Mouse (Mus musculus): ENCODE data around the gene Tmem198b. TPM values are rescaled to one million over a fixed set of nuclear protein-coding genes. Genes with fewer than 3 reads are reported as not detected.

Tmem198b gene
- 14.2 and 14.8 TPM in 2 replicates for polyA plus RNA-seq (2014; fragmentation: Nextera tagmentation; extraction: Ambion mirVana)

GRCm38 (mm10) chr10:128804271-128805091 lies at the start of gene Tmem198b:
TSS of gene Tmem198b (minus strand) at chr10:128804370.
- peak; percentile 63 for ATAC-seq (replicated peaks; ENCODE audit: insufficient number of reproducible peaks, low FRiP score, low TSS enrichment, low read depth)
- Histone ChIP-seq H3K9me3 (replicated peaks; ENCODE audit: control insufficient read depth, low read length) (no peaks in the 10 kb centered on the region), H3K27me3 (ENCODE audit: control insufficient read depth, insufficient read depth, low read length) (no peaks in the 10 kb centered on the region), H3K9ac (replicated peaks; ENCODE audit: low read length) (peak within 1 kb of the TSS; percentile 85), H3K4me1 (ENCODE audit: control insufficient read depth, insufficient read depth, low read length) (no peaks in the 10 kb centered on the region), H3K36me3 (replicated peaks; ENCODE audit: control insufficient read depth, insufficient read depth, low read depth, low read length) (no peaks in the 10 kb centered on the region), H3K4me2 (ENCODE audit: low read depth, low read length) (peak within 1 kb of the TSS; percentile 54), H3K4me3 (ENCODE audit: low read depth, low read length) (peak within 1 kb of the TSS; percentile 82), H3K27ac (replicated peaks; ENCODE audit: low read depth, low read length) (peak within 1 kb of the TSS; percentile 98)
- under 1% methylated on average over 28 of the region's 28 CpGs for WGBS
- peak; percentile 80 for DNase-seq (ENCODE audit: low spot score)

- DNase-seq (ENCODE audit: low spot score) (no peak), ATAC-seq (replicated peaks; ENCODE audit: insufficient number of reproducible peaks, low FRiP score, low TSS enrichment, low read depth) (no peak)
- no peaks in the 10 kb centered on the region; the same call in 1 of the 2 replicates for H3K36me3 ChIP-seq (replicated peaks; ENCODE audit: control insufficient read depth, insufficient read depth, low read depth, low read length)
- WGBS: 68% methylated on average over 3 of the region's 3 CpGs
- H3K9me3 ChIP-seq (replicated peaks; ENCODE audit: control insufficient read depth, low read length): no peaks in the 10 kb centered on the region
- no peak overlapping the region for H3K9ac ChIP-seq (replicated peaks; ENCODE audit: low read length)
- no peak overlapping the region for H3K4me3 ChIP-seq (ENCODE audit: low read depth, low read length)
- no peak overlapping the region for H3K27ac ChIP-seq (replicated peaks; ENCODE audit: low read depth, low read length)
- H3K4me1 ChIP-seq (ENCODE audit: control insufficient read depth, insufficient read depth, low read length): no peaks in the 10 kb centered on the region
- H3K27me3 ChIP-seq (ENCODE audit: control insufficient read depth, insufficient read depth, low read length): no peaks in the 10 kb centered on the region
- H3K4me2 ChIP-seq (ENCODE audit: low read depth, low read length): no peak overlapping the region
Observed at GRCm38 (mm10) chr10:128850339-128850738, 46.2 kb upstream of the Tmem198b start.

GRCm38 (mm10) chr10:128848426-128848825 lies 44.3 kb upstream of the Tmem198b start:
- Histone ChIP-seq H3K9me3 (replicated peaks; ENCODE audit: control insufficient read depth, low read length) (no peaks in the 10 kb centered on the region), H3K27me3 (ENCODE audit: control insufficient read depth, insufficient read depth, low read length) (no peaks in the 10 kb centered on the region), H3K9ac (replicated peaks; ENCODE audit: low read length) (no peak overlapping the region), H3K36me3 (replicated peaks; ENCODE audit: control insufficient read depth, insufficient read depth, low read depth, low read length) (peaks cover under 1% of the 10 kb centered on the region), H3K4me2 (ENCODE audit: low read depth, low read length) (no peak overlapping the region), H3K27ac (replicated peaks; ENCODE audit: low read depth, low read length) (no peak overlapping the region), H3K4me3 (ENCODE audit: low read depth, low read length) (no peak overlapping the region), H3K4me1 (ENCODE audit: control insufficient read depth, insufficient read depth, low read length) (no peaks in the 10 kb centered on the region)
- WGBS: 82% methylated on average over 2 of the region's 2 CpGs
- no peak for DNase-seq (ENCODE audit: low spot score)
- ATAC-seq (replicated peaks; ENCODE audit: insufficient number of reproducible peaks, low FRiP score, low TSS enrichment, low read depth): no peak

- peaks cover 2% of the 10 kb centered on the region for H3K36me3 ChIP-seq (replicated peaks; ENCODE audit: control insufficient read depth, insufficient read depth, low read depth, low read length)
- ATAC-seq (replicated peaks; ENCODE audit: insufficient number of reproducible peaks, low FRiP score, low TSS enrichment, low read depth): no peak
- no peak overlapping the region for H3K27ac ChIP-seq (replicated peaks; ENCODE audit: low read depth, low read length)
- H3K27me3 ChIP-seq (ENCODE audit: control insufficient read depth, insufficient read depth, low read length): no peaks in the 10 kb centered on the region
- H3K9ac ChIP-seq (replicated peaks; ENCODE audit: low read length): no peak overlapping the region
- WGBS: 96% methylated on average over 4 of the region's 4 CpGs
- no peaks in the 10 kb centered on the region for H3K9me3 ChIP-seq (replicated peaks; ENCODE audit: control insufficient read depth, low read length)
- no peak for DNase-seq (ENCODE audit: low spot score)
- H3K4me3 ChIP-seq (ENCODE audit: low read depth, low read length): no peak overlapping the region
- no peaks in the 10 kb centered on the region for H3K4me1 ChIP-seq (ENCODE audit: control insufficient read depth, insufficient read depth, low read length)
- no peak overlapping the region for H3K4me2 ChIP-seq (ENCODE audit: low read depth, low read length)
Observed at GRCm38 (mm10) chr10:128846664-128847063, 42.5 kb upstream of the Tmem198b start.

GRCm38 (mm10) chr10:128845516-128845915 lies 41.3 kb upstream of the Tmem198b start:
- H3K36me3 ChIP-seq (replicated peaks; ENCODE audit: control insufficient read depth, insufficient read depth, low read depth, low read length): peaks cover 2% of the 10 kb centered on the region
- DNase-seq (ENCODE audit: low spot score): peak; percentile 73
- H3K27me3 ChIP-seq (ENCODE audit: control insufficient read depth, insufficient read depth, low read length): no peaks in the 10 kb centered on the region
- H3K4me1 ChIP-seq (ENCODE audit: control insufficient read depth, insufficient read depth, low read length): no peaks in the 10 kb centered on the region
- no peak for ATAC-seq (replicated peaks; ENCODE audit: insufficient number of reproducible peaks, low FRiP score, low TSS enrichment, low read depth)
- WGBS: 85% methylated on average over 2 of the region's 2 CpGs
- no peak overlapping the region for H3K4me3 ChIP-seq (ENCODE audit: low read depth, low read length)
- H3K4me2 ChIP-seq (ENCODE audit: low read depth, low read length): no peak overlapping the region
- H3K9ac ChIP-seq (replicated peaks; ENCODE audit: low read length): no peak overlapping the region
- no peak overlapping the region for H3K27ac ChIP-seq (replicated peaks; ENCODE audit: low read depth, low read length)
- H3K9me3 ChIP-seq (replicated peaks; ENCODE audit: control insufficient read depth, low read length): no peaks in the 10 kb centered on the region

GRCm38 (mm10) chr10:128843260-128843659 lies 39.1 kb upstream of the Tmem198b start:
- no peak for DNase-seq (ENCODE audit: low spot score)

GRCm38 (mm10) chr10:128840612-128841011 lies 36.4 kb upstream of the Tmem198b start:
- no peak overlapping the region for H3K4me2 ChIP-seq (ENCODE audit: low read depth, low read length)
- no peak for DNase-seq (ENCODE audit: low spot score)
- H3K4me3 ChIP-seq (ENCODE audit: low read depth, low read length): no peak overlapping the region
- no peak for ATAC-seq (replicated peaks; ENCODE audit: insufficient number of reproducible peaks, low FRiP score, low TSS enrichment, low read depth)
- H3K9me3 ChIP-seq (replicated peaks; ENCODE audit: control insufficient read depth, low read length): no peaks in the 10 kb centered on the region
- H3K4me1 ChIP-seq (ENCODE audit: control insufficient read depth, insufficient read depth, low read length): no peaks in the 10 kb centered on the region
- H3K27ac ChIP-seq (replicated peaks; ENCODE audit: low read depth, low read length): no peak overlapping the region
- H3K9ac ChIP-seq (replicated peaks; ENCODE audit: low read length): no peak overlapping the region
- peaks cover 5% of the 10 kb centered on the region for H3K36me3 ChIP-seq (replicated peaks; ENCODE audit: control insufficient read depth, insufficient read depth, low read depth, low read length)
- no peaks in the 10 kb centered on the region for H3K27me3 ChIP-seq (ENCODE audit: control insufficient read depth, insufficient read depth, low read length)

More at GRCm38 (mm10) chr10:128843260-128843659, 39.1 kb upstream of the Tmem198b start:
- Histone ChIP-seq H3K27me3 (ENCODE audit: control insufficient read depth, insufficient read depth, low read length) (no peaks in the 10 kb centered on the region), H3K4me3 (ENCODE audit: low read depth, low read length) (no peak overlapping the region), H3K9ac (replicated peaks; ENCODE audit: low read length) (no peak overlapping the region), H3K36me3 (replicated peaks; ENCODE audit: control insufficient read depth, insufficient read depth, low read depth, low read length) (peaks cover 5% of the 10 kb centered on the region), H3K4me1 (ENCODE audit: control insufficient read depth, insufficient read depth, low read length) (no peaks in the 10 kb centered on the region), H3K9me3 (replicated peaks; ENCODE audit: control insufficient read depth, low read length) (no peaks in the 10 kb centered on the region), H3K4me2 (ENCODE audit: low read depth, low read length) (no peak overlapping the region), H3K27ac (replicated peaks; ENCODE audit: low read depth, low read length) (no peak overlapping the region)
- ATAC-seq (replicated peaks; ENCODE audit: insufficient number of reproducible peaks, low FRiP score, low TSS enrichment, low read depth): no peak
- WGBS: 96% methylated on average over 5 of the region's 5 CpGs

GRCm38 (mm10) chr10:128839434-128839833 lies 35.3 kb upstream of the Tmem198b start:
- H3K36me3 ChIP-seq (replicated peaks; ENCODE audit: control insufficient read depth, insufficient read depth, low read depth, low read length): peaks cover 5% of the 10 kb centered on the region
- no peaks in the 10 kb centered on the region for H3K27me3 ChIP-seq (ENCODE audit: control insufficient read depth, insufficient read depth, low read length)
- ATAC-seq (replicated peaks; ENCODE audit: insufficient number of reproducible peaks, low FRiP score, low TSS enrichment, low read depth) (no peak), DNase-seq (ENCODE audit: low spot score) (no peak)
- no peaks in the 10 kb centered on the region for H3K9me3 ChIP-seq (replicated peaks; ENCODE audit: control insufficient read depth, low read length)
- H3K4me1 ChIP-seq (ENCODE audit: control insufficient read depth, insufficient read depth, low read length): no peaks in the 10 kb centered on the region
- H3K9ac ChIP-seq (replicated peaks; ENCODE audit: low read length): no peak overlapping the region
- no peak overlapping the region for H3K4me2 ChIP-seq (ENCODE audit: low read depth, low read length)
- no peak overlapping the region for H3K27ac ChIP-seq (replicated peaks; ENCODE audit: low read depth, low read length)
- H3K4me3 ChIP-seq (ENCODE audit: low read depth, low read length): no peak overlapping the region

Measured in embryonic facial prominence, embryonic 11.5 days (tissue).